Mouse (Mus musculus) spleen, postnatal 0 days (tissue): ENCODE data around the gene AI464131. TPM values are rescaled to one million over a fixed set of nuclear protein-coding genes. Genes with fewer than 3 reads are reported as not detected.

Experiments
- polyA plus RNA-seq: library from polyadenylated mRNA; unstranded; fragments of >200 nt; fragmentation: Nextera tagmentation; extraction: Ambion mirVana; gene quantifications from 2 replicates; pipeline ENCODE4 v1.2.1, GENCODE M21; 2015

AI464131 gene
- polyA plus RNA-seq: 3.0 and 4.0 TPM in 2 replicates

DNA sequence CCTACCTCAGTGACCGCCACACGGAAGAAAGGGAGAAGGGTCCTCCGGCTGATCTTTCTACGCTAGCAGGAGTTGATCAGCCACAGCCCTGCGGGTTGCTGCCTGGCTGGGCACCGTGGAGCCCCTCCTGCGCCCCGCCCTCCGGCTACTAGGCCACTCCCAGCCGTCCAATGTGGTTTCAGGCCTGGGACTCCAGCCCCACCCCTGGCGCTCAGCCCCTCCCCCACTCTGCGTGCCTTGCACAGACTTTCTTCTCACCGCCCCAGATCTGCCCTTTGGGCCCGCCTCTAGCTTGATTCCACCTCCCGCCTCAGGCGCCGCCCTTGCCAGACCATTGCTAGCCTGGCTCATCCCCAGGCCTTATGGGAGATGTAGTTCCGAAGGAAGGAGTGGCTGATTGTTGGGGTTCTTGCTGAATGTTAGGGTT, at the start of gene AI464131:
AI464131 (minus strand) TSS at position 91 of the 427 bp plus-strand sequence.

DNA sequence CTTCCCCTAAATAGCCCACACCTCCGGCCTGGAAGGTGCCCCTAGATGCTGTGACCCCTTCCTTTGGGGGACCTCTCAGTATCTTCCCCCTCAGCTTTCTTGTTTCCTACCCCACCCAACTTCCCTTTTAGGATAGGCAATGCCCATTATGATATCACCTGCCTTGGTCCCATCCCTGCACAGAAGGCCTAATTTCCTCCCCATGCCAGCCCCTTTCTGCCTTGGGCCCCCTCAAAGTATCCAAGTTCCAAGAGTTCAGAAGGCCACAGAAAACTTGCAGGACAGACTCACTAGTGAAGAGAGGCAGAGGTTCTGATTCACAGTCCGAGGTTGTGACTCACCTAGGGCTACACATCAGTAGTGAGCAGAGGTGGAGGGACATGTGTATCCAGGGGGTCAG, 14.4 kb upstream of the AI464131 start, which contains the start of gene 1110017D15Rik:
1110017D15Rik (minus strand) TSS at position 101 of the 400 bp plus-strand sequence.

DNA sequence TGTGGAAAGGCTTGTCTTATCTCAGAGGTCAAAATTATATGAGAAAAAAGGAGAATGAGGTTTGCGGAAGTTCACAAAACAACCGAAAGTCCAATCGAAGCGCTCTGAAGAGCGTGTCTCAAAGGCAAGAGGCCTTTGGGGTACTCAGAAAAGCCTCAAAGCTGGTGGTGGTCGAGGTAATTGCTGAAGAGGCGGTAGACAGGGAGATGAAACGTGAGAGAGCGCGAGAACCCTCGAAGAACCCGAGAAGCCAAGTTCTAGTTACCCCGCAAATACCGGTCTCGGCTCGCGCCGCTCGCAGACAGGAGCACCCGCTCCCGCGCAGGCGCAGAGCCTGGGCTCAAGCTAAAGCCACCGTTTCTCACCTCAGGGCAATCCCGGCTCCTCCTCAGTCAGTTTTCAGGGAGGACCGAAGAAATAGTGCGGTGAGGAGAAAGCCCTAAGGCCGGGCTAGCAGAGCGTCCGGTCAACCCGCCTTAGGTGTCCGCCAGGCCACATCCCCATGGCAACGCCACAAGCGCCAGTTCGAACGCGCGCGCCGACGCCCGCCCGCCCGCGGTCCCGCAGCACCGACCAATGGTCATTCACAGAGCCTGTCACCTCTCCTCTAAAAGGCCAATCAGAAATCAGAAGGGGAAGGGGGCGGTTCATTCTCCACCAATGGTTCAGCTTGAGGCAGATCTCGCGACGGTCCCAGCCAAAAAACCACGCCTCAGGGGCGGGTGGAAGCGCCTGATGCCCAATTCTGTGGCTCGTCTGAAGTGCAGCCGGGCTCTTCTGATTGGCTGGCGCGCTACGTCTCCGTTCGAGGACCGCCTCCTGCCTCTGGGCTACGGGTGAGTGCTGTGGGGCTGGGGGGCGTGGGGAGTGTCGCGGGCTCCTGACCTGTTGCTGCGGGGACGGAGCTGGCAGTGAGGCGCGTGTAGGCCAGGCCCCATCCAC, 38.3 kb downstream of the AI464131 start, which contains the start of the genes Kif24 and Nudt2:
Kif24 (minus strand) TSS at position 543 of the 942 bp plus-strand sequence.
Nudt2 (plus strand) TSS at position 807 of the 942 bp plus-strand sequence.

Other genes starting within 250 kb of the AI464131 start
- gene Ubap2, start 227.9 kb downstream of the AI464131 start, polyA plus RNA-seq: 20.5 and 21.3 TPM in 2 replicates
- gene Dcaf12, start 188.2 kb downstream of the AI464131 start, polyA plus RNA-seq: 70.6 and 76.1 TPM in 2 replicates
- gene Ubap1, start 154.1 kb downstream of the AI464131 start, polyA plus RNA-seq: 30.3 and 33.4 TPM in 2 replicates
- 7.3 and 8.0 TPM in 2 replicates for gene Kif24, start 38.2 kb downstream of the AI464131 start, polyA plus RNA-seq
- gene Nudt2, start 37.9 kb downstream of the AI464131 start, polyA plus RNA-seq: 19.3 and 21.3 TPM in 2 replicates
- not detected in 2 replicates for gene 1110017D15Rik, start 14.3 kb upstream of the AI464131 start, polyA plus RNA-seq
- 1.5 and 2.3 TPM in 2 replicates for gene Fam219a, start 66.5 kb upstream of the AI464131 start, polyA plus RNA-seq
- gene Dnaic1, start 66.7 kb upstream of the AI464131 start, polyA plus RNA-seq: 0.33 and 0.38 TPM in 2 replicates
- 2.7 and 4.0 TPM in 2 replicates for gene Enho, start 137.2 kb upstream of the AI464131 start, polyA plus RNA-seq
- gene Cntfr, start 194.0 kb upstream of the AI464131 start, polyA plus RNA-seq: 0.71 and 1.9 TPM in 2 replicates
- 39.2 and 51.4 TPM in 2 replicates for gene Il11ra1, start 196.9 kb upstream of the AI464131 start, polyA plus RNA-seq
- gene Rpp25l, start 210.5 kb upstream of the AI464131 start, polyA plus RNA-seq: 41.9 and 43.9 TPM in 2 replicates
- 88.2 and 93.0 TPM in 2 replicates for gene Dctn3, start 220.1 kb upstream of the AI464131 start, polyA plus RNA-seq
- not detected in 2 replicates for gene Arid3c, start 228.1 kb upstream of the AI464131 start, polyA plus RNA-seq